Mouse (Mus musculus) thymus, postnatal 10 days (tissue): ENCODE measurements around the gene Ifnlr1.
"Not testable (repeated sequence)": the region's sequence is repeated elsewhere in the genome, so short reads cannot be mapped to it uniquely, and the experiment has no call there.

Experiments
- DNase-seq, 2 experiments: peaks; one replicate each; pipeline ENCODE4 v3.0.0; 2021; ENCODE audit warnings: low spot score in 2 of 2

The Ifnlr1 gene

DNA sequence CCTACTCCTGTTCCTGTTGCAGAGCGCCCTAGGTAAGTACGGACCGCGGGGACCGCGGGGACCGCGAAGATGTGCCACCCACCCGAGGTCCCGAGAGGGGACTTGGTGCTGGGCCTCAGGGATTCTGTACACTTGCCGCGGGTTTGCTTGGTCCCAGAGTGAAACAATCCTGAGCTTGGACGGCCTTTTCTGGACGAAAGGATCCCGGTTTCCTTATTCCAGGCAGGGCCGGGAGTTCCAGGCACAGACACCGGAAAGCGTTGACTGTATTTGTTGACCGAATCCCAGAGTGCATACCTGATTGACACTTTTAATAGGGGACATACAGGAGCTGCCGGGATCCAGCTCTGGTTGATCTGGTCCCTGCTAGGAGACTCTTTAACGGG is 474 bp downstream of the Ifnlr1 start:
- DNase-seq, result no peak

GRCm38 (mm10) chr4:135689797-135690196 is 3.7 kb downstream of the Ifnlr1 start:
- no peak for DNase-seq

GRCm38 (mm10) chr4:135690241-135690640 is 4.2 kb downstream of the Ifnlr1 start:
- DNase-seq, result no peak

DNA sequence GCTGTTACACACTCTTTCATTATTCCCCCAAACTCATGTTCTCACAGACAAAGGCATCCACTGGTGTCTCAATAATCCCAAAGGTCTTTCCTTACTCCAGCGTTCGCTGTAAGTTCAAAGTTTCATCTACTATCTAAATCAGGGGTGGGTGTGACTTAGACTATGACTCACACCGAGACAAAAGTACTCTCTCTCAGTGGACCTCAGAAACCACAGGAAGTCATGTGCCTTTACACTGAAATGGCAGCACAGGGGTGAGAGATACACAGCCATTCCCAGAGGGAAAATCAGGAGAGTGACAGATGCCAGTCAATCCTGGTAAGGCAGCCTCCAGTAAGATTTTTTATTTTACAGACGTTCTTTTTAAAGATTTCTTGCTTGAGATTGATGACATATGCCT is 6.8 kb downstream of the Ifnlr1 start:
- DNase-seq, result no peak

DNA sequence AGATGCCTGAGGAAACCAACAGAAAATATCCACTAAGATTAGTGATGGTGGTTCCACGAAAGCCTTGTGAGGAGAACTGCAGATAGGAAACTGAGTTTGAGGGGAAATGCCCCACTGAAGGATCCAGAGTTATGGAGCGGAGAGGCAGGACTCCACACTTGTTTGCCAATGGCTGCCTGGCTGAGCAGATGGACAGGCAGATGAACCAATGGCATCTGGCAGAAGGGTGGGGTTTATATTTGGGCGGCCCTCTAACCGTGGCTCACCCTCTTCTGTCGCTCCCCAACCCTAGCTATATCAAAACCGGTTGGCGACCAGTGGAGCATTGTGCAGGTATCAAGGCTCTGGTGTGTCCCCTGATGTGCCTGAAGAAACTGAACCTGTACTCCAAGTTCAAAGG is 12.4 kb downstream of the Ifnlr1 start:
- DNase-seq, result no peak

- DNase-seq, result no peak
Measured at GRCm38 (mm10) chr4:135703497-135703896, 17.4 kb downstream of the Ifnlr1 start.

GRCm38 (mm10) chr4:135704016-135704415 is 17.9 kb downstream of the Ifnlr1 start:
- no peak for DNase-seq

DNA sequence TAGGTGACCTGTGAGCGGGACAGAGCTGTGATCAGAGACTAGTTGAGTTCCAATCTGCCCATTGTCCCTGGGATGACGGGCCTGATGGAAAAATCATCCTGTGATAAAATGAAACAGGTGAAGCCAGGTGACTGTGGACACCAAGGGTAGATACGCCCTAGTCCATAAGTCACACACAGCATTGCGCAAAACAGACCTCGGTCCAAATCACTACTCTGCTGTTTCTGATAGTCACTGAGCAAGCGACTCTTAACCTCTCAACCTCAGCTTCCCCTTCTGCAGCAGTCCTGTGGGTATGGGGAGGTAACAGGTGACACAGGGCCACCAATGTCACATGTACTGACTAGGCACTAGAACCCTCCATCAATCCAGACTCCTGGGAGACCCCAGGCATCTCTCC is 20.0 kb downstream of the Ifnlr1 start:
- DNase-seq, result no peak

GRCm38 (mm10) chr4:135709072-135709564 is 23.0 kb downstream of the Ifnlr1 start:
- DNase-seq, result peak; percentile 39 to 78

DNA sequence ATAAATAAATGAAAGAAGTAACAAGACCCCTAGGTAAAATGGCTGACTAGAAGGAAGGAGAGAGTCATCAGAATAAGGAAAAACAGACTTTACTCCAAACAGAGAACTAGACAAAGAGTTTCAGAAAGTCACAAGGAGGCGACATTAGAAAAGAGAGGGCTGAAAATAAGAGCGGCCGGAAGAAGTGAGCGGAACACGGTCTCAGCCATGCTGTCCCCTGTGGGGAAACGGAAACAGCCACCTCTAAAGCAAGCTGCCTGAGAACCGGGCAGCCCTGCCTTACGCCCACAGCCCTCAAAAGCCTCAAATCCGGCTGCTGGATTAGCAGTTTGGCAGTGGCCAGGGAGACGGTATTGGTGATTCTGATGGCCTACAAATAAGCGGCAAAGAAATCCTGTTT is 23.5 kb downstream of the Ifnlr1 start:
- no peak for DNase-seq

DNA sequence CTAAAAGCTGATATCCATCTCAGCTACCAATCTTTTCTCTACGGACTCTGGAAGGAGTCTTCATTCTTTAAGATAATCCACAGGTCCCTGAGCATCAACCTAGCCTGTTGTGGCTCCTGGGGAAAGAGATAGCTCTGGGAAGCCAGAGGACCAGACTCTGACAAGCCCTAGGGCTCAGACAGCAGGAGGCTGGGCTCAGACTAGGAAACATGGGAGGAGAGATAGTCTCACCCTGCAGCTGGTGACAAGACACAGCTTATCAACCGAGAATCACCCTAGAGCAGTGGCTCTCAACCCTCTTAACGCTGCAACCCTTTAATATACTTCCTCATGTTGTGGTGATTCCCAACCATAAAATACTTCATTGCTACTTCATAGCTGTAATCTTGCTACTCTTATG is 24.3 kb downstream of the Ifnlr1 start:
- DNase-seq, result no peak

DNA sequence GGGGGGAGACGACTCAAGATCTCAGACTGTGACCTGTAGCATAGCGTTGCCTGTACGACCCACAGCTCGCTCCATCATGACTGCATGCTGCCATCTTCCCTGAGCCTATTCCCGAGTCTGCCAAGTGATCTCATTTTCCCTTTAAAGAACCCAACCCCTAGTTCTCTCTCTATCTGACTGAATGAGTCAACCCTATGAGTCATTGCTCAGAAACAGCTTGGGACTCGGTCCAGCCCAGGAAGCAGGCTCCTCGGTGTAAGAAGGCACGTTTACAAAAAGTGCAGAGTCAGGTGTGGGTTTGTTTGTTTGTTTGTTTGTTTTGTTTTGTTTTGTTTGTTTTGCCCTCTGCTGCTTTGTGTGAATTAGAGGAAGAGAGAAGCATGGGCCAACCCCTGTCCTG is 28.7 kb downstream of the Ifnlr1 start:
- DNase-seq, result no peak

- DNase-seq, result not testable (repeated sequence)
Measured at GRCm38 (mm10) chr4:135716438-135716837, 30.4 kb downstream of the Ifnlr1 start.

GRCm38 (mm10) chr4:135722540-135723290 is 36.6 kb downstream of the Ifnlr1 start:
- no peak for DNase-seq

GRCm38 (mm10) chr4:135726416-135726815 is 40.3 kb downstream of the Ifnlr1 start:
- DNase-seq, result no peak

GRCm38 (mm10) chr4:135727817-135728216 is 41.7 kb downstream of the Ifnlr1 start, which contains the start of gene Il22ra1:
Il22ra1 (plus strand) TSS chr4:135728172.
- DNase-seq, result no peak

DNA sequence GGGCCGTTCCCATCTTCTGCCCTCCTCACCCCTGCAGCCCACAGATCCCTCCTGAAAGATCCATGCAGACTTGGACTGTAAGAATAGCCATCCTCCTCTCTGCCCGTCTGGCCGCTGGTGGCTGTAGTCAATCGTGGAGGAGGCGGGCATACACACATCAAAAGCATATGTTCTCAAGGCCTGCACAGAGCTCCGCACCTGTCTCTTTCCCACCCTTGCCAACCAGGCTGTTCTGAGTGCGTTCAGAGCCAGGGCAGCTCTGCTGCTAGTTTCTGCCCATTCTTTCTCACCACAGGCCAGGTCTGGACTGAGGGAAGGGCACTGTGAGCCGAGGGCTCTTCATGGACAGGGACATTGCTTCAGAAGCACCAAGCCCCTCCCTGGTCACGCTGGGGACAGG is 44.1 kb downstream of the Ifnlr1 start:
- no peak for DNase-seq

DNA sequence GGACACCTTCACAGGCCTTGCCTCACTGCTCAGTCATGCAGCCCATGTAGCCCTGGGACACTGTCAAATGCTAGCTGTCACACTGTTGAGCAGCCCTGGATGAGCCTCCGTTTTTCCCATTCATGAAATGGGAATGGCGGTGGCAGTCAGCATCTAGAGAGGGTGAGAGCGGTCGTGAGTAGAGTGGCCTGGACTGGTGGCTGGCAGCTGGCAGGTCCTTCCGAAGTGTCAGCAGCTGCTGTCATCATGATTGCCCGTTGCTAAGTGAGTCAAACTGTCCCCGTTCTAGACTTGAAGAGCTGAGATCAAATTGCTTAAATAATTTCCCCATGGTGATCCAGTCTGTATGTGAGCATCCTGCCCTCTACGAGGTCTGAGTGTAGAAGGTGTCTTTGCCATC is 44.9 kb downstream of the Ifnlr1 start:
- no peak for DNase-seq

DNA sequence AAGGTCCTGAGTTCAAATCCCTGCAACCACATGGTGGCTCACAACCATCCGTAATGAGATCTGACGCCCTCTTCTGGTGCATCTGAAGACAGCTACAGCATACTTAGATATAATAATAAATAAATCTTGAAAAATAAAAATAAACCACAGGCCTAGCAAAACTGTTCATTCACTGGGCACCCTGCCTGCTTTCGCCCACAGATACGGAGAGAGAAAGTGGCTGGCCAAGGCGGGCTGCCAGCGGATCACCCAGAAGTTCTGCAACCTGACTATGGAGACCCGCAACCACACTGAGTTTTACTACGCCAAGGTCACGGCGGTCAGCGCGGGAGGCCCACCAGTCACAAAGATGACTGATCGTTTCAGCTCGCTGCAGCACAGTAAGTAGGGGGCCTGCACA is 47.8 kb downstream of the Ifnlr1 start:
- DNase-seq, result no peak

DNA sequence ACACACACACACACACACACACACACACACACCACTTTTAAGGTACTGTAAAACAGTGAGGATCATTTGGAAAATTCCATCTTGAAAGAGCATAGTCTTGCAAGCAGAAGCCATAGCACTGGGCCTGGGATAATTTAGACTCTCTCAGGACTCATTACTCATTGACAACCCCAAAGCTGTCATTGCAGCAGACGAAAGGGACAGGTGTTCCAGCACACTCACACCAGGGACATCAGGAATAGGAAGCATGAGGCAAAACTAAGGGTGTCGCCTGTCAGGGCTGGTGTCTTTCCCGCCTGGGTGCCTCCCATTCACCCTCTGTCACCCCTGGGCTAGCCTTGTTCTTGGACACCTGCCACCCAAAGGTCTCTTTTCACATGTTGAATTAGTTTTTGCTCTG is 50.8 kb downstream of the Ifnlr1 start:
- DNase-seq, result no peak

DNA sequence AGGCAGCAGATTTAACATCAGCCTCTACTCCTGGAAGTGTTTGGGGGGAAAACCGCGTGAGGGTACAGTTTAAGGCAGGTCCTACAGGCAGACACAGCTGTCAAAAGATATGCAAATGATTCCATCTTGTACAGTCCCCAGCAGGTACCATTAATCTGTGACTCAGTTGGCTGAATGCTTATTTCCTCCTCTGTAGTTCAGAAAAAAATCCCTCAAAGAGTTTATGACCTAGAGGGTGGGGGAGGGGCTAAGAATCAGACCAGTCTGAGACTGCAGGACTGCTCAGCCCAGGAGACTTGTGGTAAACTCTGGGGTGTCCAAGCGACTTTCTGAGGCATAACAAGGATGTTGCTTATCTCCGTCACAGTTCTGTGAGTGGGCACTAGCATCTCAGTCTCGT is 52.1 kb downstream of the Ifnlr1 start:
- no peak for DNase-seq

- DNase-seq, result no peak
Measured at GRCm38 (mm10) chr4:135739148-135739547, 53.1 kb downstream of the Ifnlr1 start.

DNA sequence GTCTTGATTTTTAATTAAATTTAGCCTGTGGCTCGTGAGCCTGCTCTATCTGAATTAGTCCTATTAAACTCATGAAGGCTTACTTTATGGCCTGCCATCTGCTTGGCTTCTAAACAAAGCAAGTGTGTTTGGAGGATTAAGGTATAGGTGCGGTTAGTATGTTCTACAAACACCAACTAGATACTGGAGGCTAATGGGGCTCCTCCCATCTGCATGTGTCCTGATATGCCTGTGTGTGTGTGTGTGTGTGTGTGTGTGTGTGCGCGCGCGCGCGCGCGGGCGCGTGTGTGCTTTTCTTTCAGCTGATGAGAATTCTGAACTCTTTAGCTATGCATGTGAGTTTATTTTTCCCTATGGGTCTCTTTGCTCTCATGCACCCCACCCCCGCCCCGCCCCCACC is 53.6 kb downstream of the Ifnlr1 start:
- no peak for DNase-seq

DNA sequence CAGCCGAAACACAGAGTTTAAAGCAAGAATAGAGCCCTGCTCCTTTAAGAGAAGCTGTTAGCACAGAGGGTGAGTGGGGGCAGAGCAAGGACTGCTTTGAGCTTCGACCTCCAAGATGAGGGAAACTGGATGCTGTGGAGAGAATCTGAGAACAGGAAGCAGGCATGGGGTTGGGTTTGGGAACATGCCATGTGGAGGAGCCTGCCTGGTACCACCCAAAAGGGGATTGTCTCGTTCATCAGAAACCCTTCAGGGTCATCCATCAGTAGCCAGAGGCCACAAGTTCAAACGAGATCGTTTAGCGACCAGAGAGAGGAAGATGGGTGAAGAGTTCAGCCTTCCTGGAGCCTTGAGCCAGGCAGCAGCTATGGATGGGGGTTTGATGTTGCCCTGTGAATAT is 57.4 kb downstream of the Ifnlr1 start:
- DNase-seq, result no peak
